Mouse (Mus musculus) forebrain, embryonic 10.5 days (tissue): ENCODE measurements around the gene Olfr1158. TPM values are rescaled to one million over a fixed set of nuclear protein-coding genes. Genes with fewer than 3 reads are reported as not detected.
"Not testable (repeated sequence)": the region's sequence is repeated elsewhere in the genome, so short reads cannot be mapped to it uniquely, and the experiment has no call there.

Source experiments
- DNase-seq: peaks from one replicate; pipeline ENCODE4 v3.0.0-alpha.2; 2017; ENCODE audit warnings: low spot score; ENCODE audit errors: extremely low spot score
- H3K27ac ChIP-seq: fragments of 300-500 bp; sonication (generic); 2 replicates; pipeline ENCODE4 v1.5.1; 2016; ENCODE audit warnings: mild to moderate bottlenecking
- H3K27me3 ChIP-seq: fragments of 300-500 bp; sonication (generic); 2 replicates; pipeline ENCODE4 v1.6.1; 2016; ENCODE audit warnings: mild to moderate bottlenecking; ENCODE audit not compliant: poor library complexity, severe bottlenecking
- H3K36me3 ChIP-seq: fragments of 300-500 bp; sonication (generic); replicated peaks from 2 replicates; pipeline ENCODE4 v1.6.1; 2016; ENCODE audit warnings: mild to moderate bottlenecking, moderate library complexity
- H3K4me1 ChIP-seq: fragments of 300-500 bp; sonication (generic); 2 replicates; pipeline ENCODE4 v1.6.1; 2016
- H3K4me3 ChIP-seq: fragments of 300-500 bp; sonication (generic); 2 replicates; pipeline ENCODE4 v1.5.1; 2016; ENCODE audit warnings: mild to moderate bottlenecking, moderate library complexity
- H3K9me3 ChIP-seq: fragments of 300-500 bp; sonication (generic); 2 replicates; pipeline ENCODE4 v1.6.1; 2016; ENCODE audit warnings: mild to moderate bottlenecking, moderate library complexity
- WGBS: fragments of 180-500 bp; shearing (Covaris S2); methylation state at CpG from one replicate; pipeline ENCODE4 v1.1.7; 2016; 5-methylcytosine and 5-hydroxymethylcytosine counted together
- polyA plus RNA-seq: library from polyadenylated mRNA; unstranded; fragments of >200 nt; fragmentation: Nextera tagmentation; extraction: Ambion mirVana; gene quantifications from 2 replicates; pipeline ENCODE4 v1.2.1, GENCODE M21; 2016

The Olfr1158 gene
- not detected in 2 replicates for polyA plus RNA-seq

DNA sequence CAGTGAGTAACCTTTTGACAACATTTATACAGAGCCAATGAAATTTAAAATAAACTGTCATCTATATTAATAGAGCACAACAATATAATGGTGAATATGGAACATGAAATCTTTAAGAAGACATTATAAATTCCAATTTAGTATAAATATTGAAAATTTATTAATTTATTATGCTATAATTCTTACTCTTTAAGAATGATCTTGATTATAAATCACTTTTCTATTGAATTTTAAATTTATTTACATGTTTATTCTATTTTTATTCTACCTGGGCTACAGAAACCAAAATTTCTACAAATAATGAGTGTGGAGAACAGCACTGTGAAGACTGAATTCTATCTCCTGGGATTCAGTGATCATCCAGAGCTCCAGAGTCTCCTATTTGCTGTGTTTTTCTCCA, at the start of gene Olfr1158:
Gene Olfr1158 (plus strand): TSS at position 301 of the 400 bp plus-strand sequence.
- Histone ChIP-seq H3K36me3 (no peaks in the 10 kb centered on the region), H3K4me1 (no peaks in the 10 kb centered on the region), H3K27me3 (no peaks in the 10 kb centered on the region), H3K27ac (no peak within 1 kb of the TSS), H3K9me3 (no peaks in the 10 kb centered on the region), H3K4me3 (no peak within 1 kb of the TSS)
- DNase-seq: no peak

DNA sequence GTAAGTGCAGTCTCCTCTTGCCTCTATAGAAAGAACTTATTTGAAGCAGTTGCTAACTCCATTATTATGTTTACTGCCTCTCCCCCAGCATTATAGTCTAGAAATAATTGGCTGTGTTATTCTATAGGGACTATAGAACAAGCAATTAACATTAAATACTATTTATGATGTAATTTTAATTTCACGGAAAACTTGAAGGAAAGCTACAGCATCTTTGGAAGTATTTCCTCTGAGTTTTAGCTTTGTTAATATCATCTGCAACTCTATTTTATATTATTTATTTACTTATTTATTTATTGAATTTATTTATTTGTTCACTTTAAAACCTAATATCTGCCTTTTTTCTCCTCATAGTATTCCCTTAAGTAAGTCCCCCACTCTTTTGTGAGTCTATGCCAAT, 44.9 kb upstream of the Olfr1158 start, which contains the start of gene Olfr1155:
Gene Olfr1155 (minus strand): TSS at position 101 of the 400 bp plus-strand sequence.
- 96% methylated on average over 1 of the region's 1 CpGs for whole genome bisulfite sequencing
- no peak for DNase-seq
- no peaks in the 10 kb centered on the region for H3K27me3 ChIP-seq
- no peaks in the 10 kb centered on the region for H3K4me1 ChIP-seq
- H3K9me3 ChIP-seq: no peaks in the 10 kb centered on the region
- no peaks in the 10 kb centered on the region for H3K36me3 ChIP-seq
- no peak within 1 kb of the TSS for H3K27ac ChIP-seq
- H3K4me3 ChIP-seq: no peak within 1 kb of the TSS

DNA sequence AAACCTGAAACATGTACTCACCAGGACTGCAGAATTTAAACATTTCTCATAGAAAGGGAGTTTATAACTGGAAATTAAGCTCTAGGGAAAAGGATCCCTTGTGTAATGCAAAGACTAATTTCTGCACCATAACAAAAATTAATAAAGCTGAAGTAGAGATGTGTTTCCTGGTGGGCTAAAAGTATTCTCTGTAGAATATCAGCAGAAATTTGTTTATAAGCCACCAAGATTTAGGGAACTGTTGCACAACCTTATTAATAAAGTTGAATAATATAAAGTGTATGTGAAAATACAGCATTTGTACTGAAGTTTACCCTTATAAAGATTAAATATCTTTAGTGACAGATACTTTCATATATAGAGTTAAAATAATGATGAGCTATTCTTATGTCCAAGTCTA, 36.9 kb upstream of the Olfr1158 start, which contains the start of gene Olfr1156:
Gene Olfr1156 (minus strand): TSS at position 101 of the 400 bp plus-strand sequence.
- no peaks in the 10 kb centered on the region for H3K36me3 ChIP-seq
- H3K27me3 ChIP-seq: no peaks in the 10 kb centered on the region
- no peaks in the 10 kb centered on the region for H3K9me3 ChIP-seq
- H3K27ac ChIP-seq: no peak within 1 kb of the TSS
- H3K4me1 ChIP-seq: no peaks in the 10 kb centered on the region
- no peak for DNase-seq
- no peak within 1 kb of the TSS for H3K4me3 ChIP-seq

DNA sequence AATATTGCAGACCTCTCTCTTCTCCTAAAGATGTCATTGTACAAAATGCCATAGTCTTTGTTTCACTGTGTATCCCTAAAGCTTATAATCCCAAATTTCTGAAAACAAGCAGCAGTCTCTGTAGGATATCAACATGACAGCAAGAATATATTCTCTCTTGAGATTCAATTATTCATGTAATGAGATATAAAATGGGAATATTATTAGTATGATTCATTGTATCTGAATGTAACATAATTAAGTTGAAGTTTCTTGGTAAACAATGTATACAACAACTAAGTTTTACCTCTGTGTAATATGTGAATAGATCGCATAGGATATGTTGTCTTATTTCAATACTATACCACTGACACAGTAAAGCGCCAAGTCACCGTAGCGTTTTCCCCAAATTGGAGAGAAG, 21.7 kb upstream of the Olfr1158 start, which contains the start of gene Olfr1157:
Gene Olfr1157 (minus strand): TSS at position 101 of the 400 bp plus-strand sequence.
- Histone ChIP-seq H3K27me3 (no peaks in the 10 kb centered on the region), H3K9me3 (no peaks in the 10 kb centered on the region), H3K27ac (no peak within 1 kb of the TSS), H3K4me3 (no peak within 1 kb of the TSS), H3K36me3 (no peaks in the 10 kb centered on the region), H3K4me1 (no peaks in the 10 kb centered on the region)
- no peak for DNase-seq
- WGBS: 98% methylated on average over 4 of the region's 4 CpGs

DNA sequence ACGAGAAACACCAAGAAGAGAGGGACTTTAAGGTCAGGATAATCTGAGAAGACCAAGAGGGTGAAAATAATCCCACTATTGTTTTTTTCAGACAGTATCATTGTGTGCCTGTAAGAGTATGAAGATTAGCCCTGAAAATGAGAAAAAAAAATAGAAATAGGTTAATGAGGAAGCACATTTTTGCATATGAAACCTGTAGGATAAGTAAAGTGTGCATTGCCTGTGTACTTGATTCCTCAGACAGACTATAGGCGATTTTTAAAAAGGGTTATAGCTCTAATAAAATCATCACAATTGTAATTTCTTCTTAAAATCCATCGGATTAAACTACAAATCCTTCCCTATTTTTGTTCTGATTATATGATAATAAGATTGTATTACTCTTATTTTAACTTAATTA, 15.3 kb upstream of the Olfr1158 start, which contains the start of gene Olfr74:
Gene Olfr74 (minus strand): TSS at position 101 of the 400 bp plus-strand sequence.
- H3K27ac ChIP-seq: no peak within 1 kb of the TSS
- WGBS: 84% methylated on average over 3 of the region's 3 CpGs
- no peaks in the 10 kb centered on the region for H3K4me1 ChIP-seq
- H3K9me3 ChIP-seq: no peaks in the 10 kb centered on the region
- H3K27me3 ChIP-seq: no peaks in the 10 kb centered on the region
- no peaks in the 10 kb centered on the region for H3K36me3 ChIP-seq
- DNase-seq: no peak
- no peak within 1 kb of the TSS for H3K4me3 ChIP-seq

DNA sequence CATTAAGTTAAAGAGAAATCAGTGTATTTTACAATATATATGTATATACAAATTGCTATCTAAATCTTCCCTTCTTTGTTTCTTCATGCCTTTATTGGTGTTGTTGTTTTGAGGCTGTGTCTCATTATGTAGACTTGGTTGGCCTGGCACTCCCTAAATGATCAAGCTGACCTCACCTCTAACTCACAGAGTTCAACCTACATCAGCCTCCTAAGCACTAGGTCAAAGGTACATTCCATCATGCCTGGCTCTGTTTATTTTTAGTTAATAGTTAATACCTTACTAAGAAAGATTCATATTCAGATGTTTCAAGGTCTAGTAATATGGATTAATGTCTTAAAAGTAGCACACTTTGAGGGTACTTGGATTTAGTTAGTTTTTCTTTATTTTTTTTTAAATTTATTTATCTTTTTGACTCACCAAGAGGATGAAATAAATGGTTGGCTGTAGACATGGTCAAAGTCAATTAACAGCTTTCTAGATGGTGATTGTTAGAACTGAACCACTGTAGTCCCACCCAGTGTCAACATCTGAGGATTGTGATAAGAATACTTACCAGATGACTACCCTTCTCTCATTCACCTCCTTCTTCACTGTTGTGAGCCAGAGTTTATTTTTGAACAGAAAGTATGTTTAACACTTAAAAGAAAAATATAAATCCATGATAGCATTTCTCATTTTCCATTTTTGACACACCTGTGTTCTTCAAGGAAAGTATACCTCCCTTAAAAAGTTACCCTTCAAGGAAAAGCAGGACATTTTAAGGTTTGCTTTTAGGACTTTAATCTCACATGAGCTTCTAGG, 17.8 kb downstream of the Olfr1158 start, which contains the start of gene Olfr1160:
Gene Olfr1160 (minus strand): TSS at position 754 of the 804 bp plus-strand sequence.
- no peaks in the 10 kb centered on the region for H3K9me3 ChIP-seq
- no peaks in the 10 kb centered on the region for H3K4me1 ChIP-seq
- no peaks in the 10 kb centered on the region for H3K36me3 ChIP-seq
- H3K27ac ChIP-seq: no peak within 1 kb of the TSS
- H3K4me3 ChIP-seq: no peak within 1 kb of the TSS
- no peaks in the 10 kb centered on the region for H3K27me3 ChIP-seq
- DNase-seq: no peak

DNA sequence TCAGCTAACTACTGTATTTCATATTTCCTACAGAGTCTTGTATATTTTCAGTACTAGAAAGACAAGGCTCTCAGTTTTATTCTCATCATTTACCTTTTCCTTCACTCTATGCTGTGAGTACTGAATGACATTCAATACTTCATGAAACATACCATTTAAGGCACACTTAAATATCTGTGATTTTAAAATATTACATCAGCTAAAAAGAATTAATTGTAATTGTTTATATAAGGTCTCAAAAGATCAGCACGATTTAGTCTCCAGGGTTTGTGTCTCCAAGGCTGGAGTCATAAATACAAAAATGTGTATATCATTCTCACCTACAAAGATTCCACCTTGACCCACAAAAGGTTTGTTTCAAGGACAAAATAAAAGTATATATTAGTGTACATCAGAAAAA, 32.6 kb downstream of the Olfr1158 start, which contains the start of gene Olfr1161:
Gene Olfr1161 (plus strand): TSS at position 301 of the 400 bp plus-strand sequence.
- not testable (repeated sequence) for H3K27ac ChIP-seq, H3K36me3 ChIP-seq, H3K9me3 ChIP-seq, DNase-seq, H3K4me3 ChIP-seq, H3K4me1 ChIP-seq, H3K27me3 ChIP-seq
- 88% methylated on average over 1 of the region's 1 CpGs for WGBS

DNA sequence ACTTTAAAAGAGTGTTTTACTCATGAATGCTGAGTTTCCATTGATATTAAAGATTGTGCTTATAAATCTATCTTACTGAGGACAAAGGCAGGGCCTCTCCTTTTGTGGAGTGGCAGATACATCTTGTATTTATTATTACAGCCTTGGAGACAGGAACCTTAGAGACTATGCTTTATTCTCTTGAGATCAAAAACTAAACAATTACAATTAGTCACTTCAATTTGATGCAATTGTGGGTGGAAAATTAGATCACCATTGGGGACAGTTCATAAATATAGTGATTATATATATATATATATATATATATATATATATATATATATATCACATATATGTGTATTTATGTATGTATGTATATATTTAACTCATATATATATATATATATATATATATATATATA, 47.7 kb downstream of the Olfr1158 start, which contains the start of gene Olfr73:
Gene Olfr73 (minus strand): TSS at position 101 of the 400 bp plus-strand sequence.
- Histone ChIP-seq H3K4me3 (no peak within 1 kb of the TSS), H3K27me3 (no peaks in the 10 kb centered on the region), H3K27ac (no peak within 1 kb of the TSS), H3K4me1 (no peaks in the 10 kb centered on the region), H3K9me3 (no peaks in the 10 kb centered on the region), H3K36me3 (no peaks in the 10 kb centered on the region)
- DNase-seq: no peak

Other genes starting within 250 kb of the Olfr1158 start
- gene Olfr1140, start 246.4 kb upstream of the Olfr1158 start, polyA plus RNA-seq: not detected in 2 replicates
- gene Olfr1141, start 236.1 kb upstream of the Olfr1158 start, polyA plus RNA-seq: not detected in 2 replicates
- not detected in 2 replicates for gene Olfr152, start 210.6 kb upstream of the Olfr1158 start, polyA plus RNA-seq
- gene Olfr1143, start 189.5 kb upstream of the Olfr1158 start, polyA plus RNA-seq: not detected in 2 replicates
- not detected in 2 replicates for gene Olfr1145, start 180.3 kb upstream of the Olfr1158 start, polyA plus RNA-seq
- not detected in 2 replicates for gene Olfr1148, start 159.6 kb upstream of the Olfr1158 start, polyA plus RNA-seq
- gene Olfr1150-ps1, start 146.1 kb upstream of the Olfr1158 start, polyA plus RNA-seq: not detected in 2 replicates
- not detected in 2 replicates for gene Olfr1151, start 134.3 kb upstream of the Olfr1158 start, polyA plus RNA-seq
- gene Olfr1152, start 123.6 kb upstream of the Olfr1158 start, polyA plus RNA-seq: not detected in 2 replicates
- not detected in 2 replicates for gene Olfr1153, start 95.2 kb upstream of the Olfr1158 start, polyA plus RNA-seq
- gene Olfr1154, start 84.9 kb upstream of the Olfr1158 start, polyA plus RNA-seq: not detected in 2 replicates
- not detected in 2 replicates for gene Olfr1155, start 45.0 kb upstream of the Olfr1158 start, polyA plus RNA-seq
- gene Olfr1156, start 37.0 kb upstream of the Olfr1158 start, polyA plus RNA-seq: not detected in 2 replicates
- not detected in 2 replicates for gene Olfr1157, start 21.8 kb upstream of the Olfr1158 start, polyA plus RNA-seq
- gene Olfr74, start 15.4 kb upstream of the Olfr1158 start, polyA plus RNA-seq: not detected in 2 replicates
- gene Olfr1160, start 18.2 kb downstream of the Olfr1158 start, polyA plus RNA-seq: not detected in 2 replicates
- not detected in 2 replicates for gene Olfr1161, start 32.7 kb downstream of the Olfr1158 start, polyA plus RNA-seq
- not detected in 2 replicates for gene Olfr73, start 47.6 kb downstream of the Olfr1158 start, polyA plus RNA-seq
- not detected in 2 replicates for gene Olfr1162, start 61.0 kb downstream of the Olfr1158 start, polyA plus RNA-seq
- not detected in 2 replicates for gene Olfr1163, start 81.7 kb downstream of the Olfr1158 start, polyA plus RNA-seq
- gene Olfr1164, start 103.9 kb downstream of the Olfr1158 start, polyA plus RNA-seq: not detected in 2 replicates
- gene Olfr1166, start 138.2 kb downstream of the Olfr1158 start, polyA plus RNA-seq: not detected in 2 replicates
- gene Olfr1167, start 165.1 kb downstream of the Olfr1158 start, polyA plus RNA-seq: not detected in 2 replicates
- not detected in 2 replicates for gene Olfr1168, start 191.8 kb downstream of the Olfr1158 start, polyA plus RNA-seq
- not detected in 2 replicates for gene Olfr1170, start 238.2 kb downstream of the Olfr1158 start, polyA plus RNA-seq